Mouse (Mus musculus) megakaryocyte-erythroid progenitor cell, adult 5-6 weeks (primary cell): ENCODE data around the gene Spef1. TPM values are rescaled to one million over a fixed set of nuclear protein-coding genes. Genes with fewer than 3 reads are reported as not detected.
A peak's percentile ranks its signal among the peaks of the same experiment; 100 is the strongest.

Experiments
- ATAC-seq: replicated peaks from 2 replicates; pipeline ENCODE4 v1.8.0; 2016; ENCODE audit warnings: mild to moderate bottlenecking, inconsistent platforms; ENCODE audit not compliant: severe bottlenecking, poor library complexity, low FRiP score, low TSS enrichment
- total RNA-seq, 2 experiments: library from RNA; stranded (forward) in 1 of 2; stranded (reverse) in 1 of 2; fragments of 200-1000, 215-1000 nt in 1 of 2; fragments of >200 nt in 1 of 2; fragmentation: Nextera tagmentation in 1 of 2; gene quantifications; 2 replicates each; pipeline ENCODE4 v1.2.3; 2014 to 2017

Spef1 gene
- total RNA-seq, 2 experiments from 2014 or later = 2.5 to 3.7 TPM

GRCm38 (mm10) chr2:131177932-131178331 is 9.2 kb downstream of the Spef1 start:
- no peak for ATAC-seq

- ATAC-seq = no peak
These were observed 10.6 kb downstream of the Spef1 start for GRCm38 (mm10) chr2:131176491-131176890.

GRCm38 (mm10) chr2:131175945-131176309 is 11.2 kb downstream of the Spef1 start:
- no peak for ATAC-seq

GRCm38 (mm10) chr2:131175286-131175944 is 11.7 kb downstream of the Spef1 start:
- ATAC-seq = no peak

GRCm38 (mm10) chr2:131174700-131175099 is 12.4 kb downstream of the Spef1 start:
- ATAC-seq = peak; percentile 64

GRCm38 (mm10) chr2:131172322-131172721 is 14.8 kb downstream of the Spef1 start:
- 0 out of 2 replicates have a peak, but pooled peaks have one; percentile 16 for ATAC-seq

- no peak for ATAC-seq
These were observed 15.5 kb downstream of the Spef1 start for GRCm38 (mm10) chr2:131171401-131172104.

GRCm38 (mm10) chr2:131170936-131171335 is 16.1 kb downstream of the Spef1 start:
- ATAC-seq = 0 out of 2 replicates have a peak, but pooled peaks have one; percentile 6

GRCm38 (mm10) chr2:131168914-131169313 is 18.2 kb downstream of the Spef1 start:
- no peak for ATAC-seq

GRCm38 (mm10) chr2:131167984-131168383 is 19.1 kb downstream of the Spef1 start:
- no peak for ATAC-seq

GRCm38 (mm10) chr2:131166172-131166571 is 20.9 kb downstream of the Spef1 start:
- no peak for ATAC-seq

GRCm38 (mm10) chr2:131163924-131164323 is 23.2 kb downstream of the Spef1 start:
- ATAC-seq = no peak

GRCm38 (mm10) chr2:131160671-131161111 is 26.4 kb downstream of the Spef1 start:
- ATAC-seq = peak; percentile 16; the same call in 1 of the 2 replicates

- peak; percentile 96 for ATAC-seq
These were observed 27.0 kb downstream of the Spef1 start, which contains the start of gene 1700037H04Rik for GRCm38 (mm10) chr2:131159938-131160581. Gene 1700037H04Rik (minus strand): TSS chr2:131160081.

GRCm38 (mm10) chr2:131159491-131159910 is 27.6 kb downstream of the Spef1 start:
- ATAC-seq = peak; percentile 80

- no peak for ATAC-seq
These were observed 30.1 kb downstream of the Spef1 start for GRCm38 (mm10) chr2:131156987-131157386.

GRCm38 (mm10) chr2:131154036-131154435 is 33.0 kb downstream of the Spef1 start:
- ATAC-seq = no peak

GRCm38 (mm10) chr2:131152166-131152730 is 34.8 kb downstream of the Spef1 start:
- peak; percentile 93 for ATAC-seq

- ATAC-seq = no peak
These were observed 37.9 kb downstream of the Spef1 start for GRCm38 (mm10) chr2:131149254-131149578.
